Mouse (Mus musculus): ENCODE results near the gene Polg2.
"Not testable (repeated sequence)": the region's sequence is repeated elsewhere in the genome, so short reads cannot be mapped to it uniquely, and the experiment has no call there.

DNA sequence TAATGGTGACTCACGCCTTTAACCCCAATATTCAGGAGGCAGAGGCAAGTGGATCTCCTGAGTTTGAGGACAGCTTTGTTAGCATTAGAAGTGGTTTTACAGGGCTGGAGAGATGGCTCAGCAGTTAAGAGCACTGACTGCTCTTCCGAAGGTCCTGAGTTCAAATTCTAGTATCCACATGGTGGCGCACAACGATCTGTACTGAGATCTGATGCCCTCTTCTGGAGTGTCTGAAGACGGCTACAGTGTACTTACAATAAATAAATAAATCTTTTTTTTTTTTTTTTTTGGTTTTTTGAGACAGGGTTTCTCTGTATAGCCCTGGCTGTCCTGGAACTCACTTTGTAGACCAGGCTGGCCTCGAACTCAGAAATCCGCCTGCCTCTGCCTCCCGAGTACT lies 38.6 kb downstream of the Polg2 start:
- not testable (repeated sequence) for TF ChIP-seq POLR2A (IDR thresholded peaks at IDR 0.05; ENCODE audit: borderline replicate concordance, low read depth, low read length); CTCF (IDR thresholded peaks at IDR 0.05; ENCODE audit: low read depth, low read length)

All from bone marrow macrophage, adult 2 months (primary cell).